9 mouse cellular contexts compared by ENCODE assay signal in the genomic region with DNA sequence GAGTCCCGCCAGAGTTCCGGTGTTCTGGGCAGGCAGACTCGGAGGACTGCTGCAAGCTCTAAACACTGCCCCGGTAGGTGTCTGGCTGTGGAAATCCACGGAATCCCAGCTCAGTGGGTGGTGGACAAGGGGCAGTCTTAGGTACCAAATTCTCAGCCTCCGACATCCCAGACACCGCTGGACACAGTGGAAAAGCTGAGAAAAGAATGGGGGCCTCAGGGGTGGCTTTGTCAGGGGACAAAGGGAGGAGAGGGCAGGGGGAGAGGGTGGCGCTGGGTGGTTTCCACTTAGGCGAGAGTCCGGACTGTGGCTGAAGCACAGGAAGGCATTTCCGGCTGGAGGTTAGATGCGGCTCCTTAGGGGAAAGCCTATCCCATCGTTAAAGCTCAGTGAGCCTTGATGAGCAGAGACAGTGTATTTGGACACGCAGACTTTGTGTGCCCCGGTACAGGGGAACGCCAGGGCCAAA.
DNase-seq lines count a peak whose midpoint lies in the region; ATAC-seq and TF ChIP-seq lines count a peak whose summit lies in the region.
"Had no signal": no experiment of that assay in that cellular context is flagged by ENCODE, and none has a peak within 500 bp of the region (broad histone marks: within the 10 kb centered on the region; RNA-seq: fewer than 3 reads in every experiment).

No protein-coding gene starts in this region.

- ATAC-seq in kidney, embryonic 14.5 days (ENCODE audit: low FRiP score, low TSS enrichment): peak; percentile 62; the same call in 1 of the 2 replicates
- ATAC-seq in hindbrain, postnatal 0 days: peak; percentile 78
- ATAC-seq in neural tube, embryonic 15.5 days (ENCODE audit: low FRiP score): peak; percentile 65
- no peak for ATAC-seq in intestine, embryonic 15.5 days
- ATAC-seq: liver, embryonic 12.5 days had no signal

- no peaks in the 10 kb centered on the region for H3K9me3 ChIP-seq in kidney, embryonic 14.5 days (ENCODE audit: control insufficient read depth, low read length)
- H3K9me3 ChIP-seq in forebrain, embryonic 10.5 days: no peaks in the 10 kb centered on the region
- no peaks in the 10 kb centered on the region for H3K9me3 ChIP-seq in hindbrain, postnatal 0 days (ENCODE audit: low read length)
- no peaks in the 10 kb centered on the region for H3K9me3 ChIP-seq in neural tube, embryonic 15.5 days (replicated peaks)
- no peaks in the 10 kb centered on the region for H3K9me3 ChIP-seq in intestine, embryonic 15.5 days
- H3K9me3 ChIP-seq: liver, embryonic 12.5 days had no signal

- WGBS in kidney, embryonic 14.5 days: 58% methylated on average over 16 of the region's 16 CpGs
- WGBS in forebrain, embryonic 10.5 days: 28% methylated on average over 16 of the region's 16 CpGs
- WGBS in hindbrain, postnatal 0 days: 12% methylated on average over 16 of the region's 16 CpGs
- WGBS in neural tube, embryonic 15.5 days: 26% methylated on average over 16 of the region's 16 CpGs
- WGBS in intestine, embryonic 15.5 days: 80% methylated on average over 16 of the region's 16 CpGs

- no peaks in the 10 kb centered on the region for H3K27me3 ChIP-seq in kidney, embryonic 14.5 days (ENCODE audit: control insufficient read depth, insufficient read depth, low read length)
- no peaks in the 10 kb centered on the region for H3K27me3 ChIP-seq in forebrain, embryonic 10.5 days (ENCODE audit: poor library complexity, severe bottlenecking)
- H3K27me3 ChIP-seq in hindbrain, postnatal 0 days (ENCODE audit: insufficient read depth, low read length): no peaks in the 10 kb centered on the region
- no peaks in the 10 kb centered on the region for H3K27me3 ChIP-seq in neural tube, embryonic 15.5 days (replicated peaks)
- H3K27me3 ChIP-seq in intestine, embryonic 15.5 days (replicated peaks): no peaks in the 10 kb centered on the region
- H3K27me3 ChIP-seq: liver, embryonic 12.5 days had no signal

- H3K27ac ChIP-seq in kidney, embryonic 14.5 days (ENCODE audit: low read depth, low read length): no peak overlapping the region
- H3K27ac ChIP-seq in forebrain, embryonic 10.5 days: peak overlapping the region; percentile 83
- H3K27ac ChIP-seq in hindbrain, postnatal 0 days: no peak overlapping the region
- H3K27ac ChIP-seq in neural tube, embryonic 15.5 days (replicated peaks): no peak overlapping the region
- H3K27ac ChIP-seq in intestine, embryonic 15.5 days: no peak overlapping the region
- H3K27ac ChIP-seq: liver, embryonic 12.5 days had no signal

- intact Hi-C loops in left cerebral cortex, postnatal 4 days (cut with DNase I): no loop called here

- no peaks in the 10 kb centered on the region for H3K36me3 ChIP-seq in kidney, embryonic 14.5 days (ENCODE audit: control insufficient read depth, insufficient read depth, low read length)
- no peaks in the 10 kb centered on the region for H3K36me3 ChIP-seq in forebrain, embryonic 10.5 days (replicated peaks)
- H3K36me3 ChIP-seq in hindbrain, postnatal 0 days (ENCODE audit: insufficient read depth, low read length): no peaks in the 10 kb centered on the region
- H3K36me3 ChIP-seq in neural tube, embryonic 15.5 days: no peaks in the 10 kb centered on the region
- H3K36me3 ChIP-seq in intestine, embryonic 15.5 days: no peaks in the 10 kb centered on the region
- H3K36me3 ChIP-seq: liver, embryonic 12.5 days had no signal

- H3K4me1 ChIP-seq in kidney, embryonic 14.5 days (ENCODE audit: control insufficient read depth, insufficient read depth, low read length): no peaks in the 10 kb centered on the region
- peaks cover 7% of the 10 kb centered on the region for H3K4me1 ChIP-seq in forebrain, embryonic 10.5 days
- no peaks in the 10 kb centered on the region for H3K4me1 ChIP-seq in hindbrain, postnatal 0 days (ENCODE audit: insufficient read depth, low read length)
- H3K4me1 ChIP-seq in neural tube, embryonic 15.5 days: peaks cover 12% of the 10 kb centered on the region
- H3K4me1 ChIP-seq in intestine, embryonic 15.5 days (replicated peaks): no peaks in the 10 kb centered on the region
- H3K4me1 ChIP-seq: liver, embryonic 12.5 days had no signal

- H3K4me2 ChIP-seq in kidney, embryonic 14.5 days (replicated peaks; ENCODE audit: low read depth, low read length): no peak overlapping the region
- peak overlapping the region; percentile 51 for H3K4me2 ChIP-seq in hindbrain, postnatal 0 days (ENCODE audit: low read depth, low read length)
- peak overlapping the region; percentile 51 for H3K4me2 ChIP-seq in neural tube, embryonic 15.5 days
- H3K4me2 ChIP-seq in intestine, embryonic 15.5 days (replicated peaks): no peak overlapping the region
- H3K4me2 ChIP-seq: liver, embryonic 12.5 days had no signal

- no peak overlapping the region for H3K9ac ChIP-seq in kidney, embryonic 14.5 days (ENCODE audit: low read depth, low read length)
- H3K9ac ChIP-seq in hindbrain, postnatal 0 days (replicated peaks; ENCODE audit: low read length): no peak overlapping the region; the same call in 1 of the 2 replicates
- peak overlapping the region; percentile 40; the same call in 1 of the 2 replicates for H3K9ac ChIP-seq in neural tube, embryonic 15.5 days (replicated peaks)
- H3K9ac ChIP-seq in intestine, embryonic 15.5 days: no peak overlapping the region
- H3K9ac ChIP-seq: liver, embryonic 12.5 days had no signal

- TF ChIP-seq CTCF in hindbrain, postnatal 0 days (IDR thresholded peaks at IDR 0.05; ENCODE audit: low read depth): no peak

- no peak for DNase-seq in kidney, postnatal 36 days
- DNase-seq in forebrain, embryonic 10.5 days (ENCODE audit: extremely low spot score, low spot score): peak; percentile 25
- peak; percentile 21 for DNase-seq in hindbrain, postnatal 0 days (ENCODE audit: low spot score)
- no peak for DNase-seq in left cerebral cortex, adult 18-20 months (ENCODE audit: low spot score in 2 of 2)
- DNase-seq in left cerebral cortex, postnatal 4 days: no peak

- no peak overlapping the region for H3K4me3 ChIP-seq in kidney, embryonic 14.5 days (ENCODE audit: low read length)
- H3K4me3 ChIP-seq in forebrain, embryonic 10.5 days: peak overlapping the region; percentile 44
- H3K4me3 ChIP-seq in hindbrain, postnatal 0 days (ENCODE audit: low read length): peak overlapping the region; percentile 23
- peak overlapping the region; percentile 22 for H3K4me3 ChIP-seq in neural tube, embryonic 15.5 days (replicated peaks)
- no peak overlapping the region for H3K4me3 ChIP-seq in intestine, embryonic 15.5 days (replicated peaks)
- H3K4me3 ChIP-seq: liver, embryonic 12.5 days had no signal

Comparison
In these comparisons a context has a peak if more than half of its experiments do, and no peak if none do; other contexts are left out.
1. H3K4me2 ChIP-seq: peak in hindbrain, postnatal 0 days (single experiment) and neural tube, embryonic 15.5 days (single experiment); none in kidney, embryonic 14.5 days (single experiment) and intestine, embryonic 15.5 days (single experiment).
2. H3K4me3 ChIP-seq: peak in forebrain, embryonic 10.5 days (single experiment), hindbrain, postnatal 0 days (single experiment) and neural tube, embryonic 15.5 days (single experiment); none in kidney, embryonic 14.5 days (single experiment) and intestine, embryonic 15.5 days (single experiment).
3. DNase-seq: peak in forebrain, embryonic 10.5 days (single experiment) and hindbrain, postnatal 0 days (single experiment); none in kidney, postnatal 36 days (0 of 2), left cerebral cortex, adult 18-20 months (0 of 2) and left cerebral cortex, postnatal 4 days (single experiment).